Comparison of ENCODE assay signal across 23 mouse cellular contexts in the genomic region with DNA sequence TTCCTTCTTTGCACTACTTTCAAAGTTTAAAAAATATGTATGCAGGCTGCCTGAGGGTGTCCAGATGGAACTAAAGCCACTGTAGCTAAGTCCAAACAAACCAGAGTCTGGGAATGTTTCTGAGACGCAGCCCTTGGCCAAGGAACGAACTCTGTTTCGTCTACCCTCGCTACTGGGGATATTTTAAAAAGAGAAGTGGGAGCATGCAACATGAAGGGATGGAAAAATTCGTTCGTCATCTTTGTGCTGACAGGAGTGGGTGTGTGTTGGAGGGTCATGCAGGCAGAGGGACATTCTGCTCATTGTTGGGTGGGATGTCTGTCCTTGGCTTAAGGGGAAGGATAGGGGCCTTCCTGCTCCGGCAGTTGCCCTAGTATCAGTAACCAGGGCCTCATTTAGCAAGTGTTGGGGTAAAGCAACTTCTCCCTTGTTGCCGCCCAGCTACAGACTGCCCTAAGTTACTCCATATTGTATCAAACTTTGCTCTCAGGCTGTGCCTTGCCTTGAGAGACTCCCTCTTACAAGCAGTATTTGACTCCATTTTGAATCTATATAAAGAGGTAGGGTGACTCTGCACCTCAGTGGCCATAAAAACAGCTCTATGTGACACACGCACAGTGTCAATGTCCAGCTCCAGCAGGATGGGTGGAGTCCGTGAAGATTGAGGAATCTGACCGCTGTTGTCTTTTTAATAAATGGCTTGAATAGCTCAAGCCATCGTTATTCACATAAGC. TPM values are rescaled to one million over a fixed set of nuclear protein-coding genes. Genes with fewer than 3 reads are reported as not detected.
"Had no signal": no experiment of that assay in that cellular context is flagged by ENCODE, and none has a peak within 500 bp of the region (broad histone marks: within the 10 kb centered on the region; RNA-seq: fewer than 3 reads in every experiment).

No protein-coding gene starts in this region.

- H3K27ac ChIP-seq: heart, embryonic 10.5 days; hindbrain, embryonic 10.5 days; hindbrain, embryonic 12.5 days; hindbrain, embryonic 14.5 days; kidney, embryonic 15.5 days; limb, embryonic 13.5 days; limb, embryonic 15.5 days; liver, embryonic 12.5 days; liver, embryonic 14.5 days had no signal

- H3K4me2 ChIP-seq: heart, embryonic 12.5 days; hindbrain, embryonic 12.5 days; hindbrain, embryonic 14.5 days; kidney, embryonic 15.5 days; limb, embryonic 13.5 days; limb, embryonic 15.5 days; liver, embryonic 12.5 days had no signal

- H3K4me1 ChIP-seq: heart, embryonic 10.5 days; hindbrain, embryonic 10.5 days; hindbrain, embryonic 12.5 days; liver, embryonic 12.5 days had no signal

- H3K9ac ChIP-seq: heart, embryonic 12.5 days; hindbrain, embryonic 12.5 days; hindbrain, embryonic 14.5 days; kidney, embryonic 15.5 days; limb, embryonic 13.5 days; limb, embryonic 15.5 days; liver, embryonic 12.5 days; liver, embryonic 14.5 days had no signal

- H3K4me3 ChIP-seq: heart, embryonic 10.5 days; heart, embryonic 12.5 days; hindbrain, embryonic 10.5 days; hindbrain, embryonic 12.5 days; kidney, embryonic 15.5 days; limb, embryonic 13.5 days; limb, embryonic 15.5 days; liver, embryonic 12.5 days had no signal

- ATAC-seq: hindbrain, embryonic 16.5 days; inflammation-experienced regulatory T-cells, adult 6 months; liver, embryonic 12.5 days had no signal

- H3K27me3 ChIP-seq: heart, embryonic 12.5 days; hindbrain, embryonic 12.5 days; kidney, embryonic 15.5 days; limb, embryonic 13.5 days; limb, embryonic 15.5 days; liver, embryonic 12.5 days had no signal

- H3K36me3 ChIP-seq: heart, embryonic 10.5 days; heart, embryonic 12.5 days; hindbrain, embryonic 10.5 days; hindbrain, embryonic 12.5 days; kidney, embryonic 15.5 days; limb, embryonic 13.5 days; limb, embryonic 15.5 days; liver, embryonic 12.5 days had no signal

- H3K9me3 ChIP-seq: heart, embryonic 10.5 days; heart, embryonic 12.5 days; hindbrain, embryonic 10.5 days; hindbrain, embryonic 12.5 days; kidney, embryonic 15.5 days; limb, embryonic 13.5 days; limb, embryonic 15.5 days; liver, embryonic 12.5 days had no signal

- DNase-seq: gastrocnemius, postnatal 10 days; gastrocnemius, postnatal 25 days; heart, adult 18-20 months; heart, postnatal 10 days; heart, postnatal 4 days; kidney, adult 11 months; kidney, postnatal 14 days; kidney, postnatal 36 days; layer of hippocampus, postnatal 36 days; left cerebral cortex, postnatal 4 days had no signal

RNA-seq across cellular contexts. Expression of gene Dclk3, which starts 34.4 kb away (rescaled TPM):
- total RNA-seq: granulocyte monocyte progenitor cell, adult 5-6 weeks had no signal
- polyA plus RNA-seq: inflammation-experienced regulatory T-cells, adult 6 months had no signal
